Mouse (Mus musculus) adrenal gland, postnatal 36 days (tissue): ENCODE results near the gene Arsg. TPM values are rescaled to one million over a fixed set of nuclear protein-coding genes. Genes with fewer than 3 reads are reported as not detected.

Source experiments
- DNase-seq, 2 experiments: peaks; one replicate each; pipeline ENCODE4 v3.0.0; 2021; ENCODE audit warnings: mixed read lengths in 1 of 2
- microRNA-seq: library from miRNA; unstranded; fragments of <30 nt; microRNA quantifications from one replicate; pipeline ENCODE4 v1.2.0, GENCODE M21; 2021
- total RNA-seq, 2 experiments: library from RNA; stranded (reverse); gene quantifications; 2 replicates each; pipeline ENCODE4 v1.2.3; 2021

Arsg gene
- total RNA-seq, 2 experiments from 2014 or later: 5.3 to 7.1 TPM

DNA sequence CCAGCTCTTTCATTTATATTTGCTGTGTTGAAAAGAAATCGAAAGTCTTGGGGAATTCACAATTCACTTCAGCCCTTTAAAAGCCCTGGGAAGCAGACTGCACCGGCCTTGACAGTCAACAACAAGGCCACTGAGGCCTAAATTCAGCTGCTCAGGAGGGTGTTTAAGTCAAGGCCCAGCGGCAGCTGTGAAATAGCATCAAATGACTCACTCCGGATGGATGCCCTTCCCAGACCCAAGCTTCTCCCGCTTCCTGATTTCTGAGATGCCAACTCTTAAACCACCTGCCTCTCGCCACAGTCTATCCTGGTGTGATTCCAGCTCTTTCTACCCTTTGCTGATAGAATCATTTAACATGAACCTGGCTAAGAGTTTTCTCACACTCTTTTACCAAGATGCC is 147.2 kb downstream of the Arsg start:
- DNase-seq: peak; percentile 72 to 74

DNA sequence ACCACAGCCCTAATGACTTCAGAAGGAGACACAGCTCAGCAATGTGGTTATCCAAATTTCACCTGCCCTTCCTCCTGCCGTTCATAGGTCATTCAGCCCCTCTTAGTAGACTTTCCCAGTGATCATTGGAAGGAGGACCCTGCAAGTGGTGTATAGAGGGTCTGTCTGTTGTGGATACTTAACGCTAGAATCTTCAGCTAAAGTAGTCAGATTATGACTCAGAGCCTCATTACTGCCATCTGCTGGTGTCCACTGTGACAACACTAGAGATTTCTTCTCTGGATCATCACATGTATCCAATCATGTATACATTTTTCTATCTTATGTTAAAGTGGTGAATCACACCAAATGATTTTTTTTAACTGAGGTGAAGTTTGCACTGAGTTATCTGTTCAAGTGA is 148.0 kb downstream of the Arsg start:
- DNase-seq: peak; percentile 56 to 70

DNA sequence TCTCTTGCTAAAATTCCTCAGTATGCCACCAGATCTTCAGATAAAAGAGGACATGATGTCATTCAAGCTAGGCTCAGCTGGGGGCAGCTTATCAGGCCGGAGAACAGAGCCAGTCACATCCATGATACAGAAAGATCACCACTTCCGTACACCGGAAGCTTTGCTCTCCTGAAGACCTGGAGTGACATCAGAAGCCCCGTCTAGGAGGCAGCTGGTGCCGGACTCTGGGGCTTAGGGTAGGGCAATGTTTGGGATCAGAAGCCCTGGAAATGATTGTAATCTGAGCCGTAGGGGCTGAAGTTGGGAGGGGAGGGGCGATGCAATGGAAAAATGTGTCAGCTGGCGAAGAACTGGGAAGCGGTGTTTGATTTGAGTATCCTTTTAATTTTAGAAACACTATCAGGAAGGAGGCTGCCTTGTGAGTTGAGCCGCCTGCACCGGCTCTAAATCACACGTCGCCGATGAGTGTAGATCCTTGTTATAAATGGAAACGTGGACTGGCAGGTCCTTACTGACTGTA is 149.4 kb downstream of the Arsg start:
- peak; percentile 22 to 50 for DNase-seq

Small RNA genes lying within 50 kb of the gene (microRNA-seq; reads per million reads assigned to microRNA genes)
- gene Gm25540: not detected

Other genes with a start within 250 kb of the Arsg start
- gene Rgs9, start 175.2 kb upstream of the Arsg start, total RNA-seq: 1 to 10 TPM; 3.1 to 5.1 TPM
- gene Gna13, start 110.5 kb upstream of the Arsg start, total RNA-seq: 10 to 100 TPM; 65.2 to 70.7 TPM
- not detected for gene 9930022D16Rik, start 59.5 kb upstream of the Arsg start, total RNA-seq
- gene Amz2, start 47.4 kb upstream of the Arsg start, total RNA-seq: 10 to 100 TPM; 36.7 to 49.2 TPM
- 1 to 10 TPM in 1 of 2 experiments, under 1 TPM in 1; 0.43 to 1.5 TPM for gene Slc16a6, start 224 bp downstream of the Arsg start, total RNA-seq
- 10 to 100 TPM; 26.8 to 56.0 TPM for gene Wipi1, start 138.6 kb downstream of the Arsg start, total RNA-seq
- 100 to 1,000 TPM; 421 to 431 TPM for gene Prkar1a, start 176.0 kb downstream of the Arsg start, total RNA-seq
- gene Fam20a, start 248.9 kb downstream of the Arsg start, total RNA-seq: 1 to 10 TPM; 2.2 to 4.1 TPM